Mouse (Mus musculus) midbrain, embryonic 13.5 days (tissue): ENCODE data around the gene Btnl4. TPM values are rescaled to one million over a fixed set of nuclear protein-coding genes. Genes with fewer than 3 reads are reported as not detected.
"Not testable (repeated sequence)": the region's sequence is repeated elsewhere in the genome, so short reads cannot be mapped to it uniquely, and the experiment has no call there.

Experiments used
- ATAC-seq: fragments of 200-750 bp; cut with Nextera tagmentation; 2 replicates; pipeline ENCODE4 v1.8.0; 2017; ENCODE audit warnings: mild to moderate bottlenecking, moderate TSS enrichment, moderate library complexity
- H3K27ac ChIP-seq: fragments of 300-500 bp; sonication (generic); 2 replicates; pipeline ENCODE4 v1.5.1; 2015; ENCODE audit warnings: inconsistent platforms, mild to moderate bottlenecking, moderate library complexity
- H3K27me3 ChIP-seq: fragments of 300-500 bp; sonication (generic); 2 replicates; pipeline ENCODE4 v1.6.1; 2015; ENCODE audit warnings: mild to moderate bottlenecking, inconsistent platforms
- H3K36me3 ChIP-seq: fragments of 300-500 bp; sonication (generic); 2 replicates; pipeline ENCODE4 v1.6.1; 2015; ENCODE audit warnings: mild to moderate bottlenecking, inconsistent platforms
- H3K4me1 ChIP-seq: fragments of 300-500 bp; sonication (generic); replicated peaks from 2 replicates; pipeline ENCODE4 v1.6.1; 2015; ENCODE audit warnings: inconsistent platforms
- H3K4me2 ChIP-seq: fragments of 300-500 bp; sonication (generic); replicated peaks from 2 replicates; pipeline ENCODE4 v1.6.1; 2015; ENCODE audit warnings: moderate library complexity, mild to moderate bottlenecking, inconsistent platforms
- H3K4me3 ChIP-seq: fragments of 300-500 bp; sonication (generic); replicated peaks from 2 replicates; pipeline ENCODE4 v1.5.1; 2015; ENCODE audit warnings: mild to moderate bottlenecking, inconsistent platforms
- H3K9ac ChIP-seq: fragments of 300-500 bp; sonication (generic); replicated peaks from 2 replicates; pipeline ENCODE4 v1.6.1; 2015; ENCODE audit warnings: mild to moderate bottlenecking, inconsistent platforms
- H3K9me3 ChIP-seq: fragments of 300-500 bp; sonication (generic); 2 replicates; pipeline ENCODE4 v1.6.1; 2016; ENCODE audit warnings: mild to moderate bottlenecking, inconsistent platforms
- WGBS: fragments of 180-500 bp; shearing (Covaris S2); methylation state at CpG from one replicate; pipeline ENCODE4 v1.1.7; 2015; 5-methylcytosine and 5-hydroxymethylcytosine counted together
- polyA plus RNA-seq: library from polyadenylated mRNA; unstranded; fragments of >200 nt; fragmentation: Nextera tagmentation; extraction: Ambion mirVana; gene quantifications from 2 replicates; pipeline ENCODE4 v1.2.1, GENCODE M21; 2015

The Btnl4 gene
- polyA plus RNA-seq = not detected in 2 replicates

DNA sequence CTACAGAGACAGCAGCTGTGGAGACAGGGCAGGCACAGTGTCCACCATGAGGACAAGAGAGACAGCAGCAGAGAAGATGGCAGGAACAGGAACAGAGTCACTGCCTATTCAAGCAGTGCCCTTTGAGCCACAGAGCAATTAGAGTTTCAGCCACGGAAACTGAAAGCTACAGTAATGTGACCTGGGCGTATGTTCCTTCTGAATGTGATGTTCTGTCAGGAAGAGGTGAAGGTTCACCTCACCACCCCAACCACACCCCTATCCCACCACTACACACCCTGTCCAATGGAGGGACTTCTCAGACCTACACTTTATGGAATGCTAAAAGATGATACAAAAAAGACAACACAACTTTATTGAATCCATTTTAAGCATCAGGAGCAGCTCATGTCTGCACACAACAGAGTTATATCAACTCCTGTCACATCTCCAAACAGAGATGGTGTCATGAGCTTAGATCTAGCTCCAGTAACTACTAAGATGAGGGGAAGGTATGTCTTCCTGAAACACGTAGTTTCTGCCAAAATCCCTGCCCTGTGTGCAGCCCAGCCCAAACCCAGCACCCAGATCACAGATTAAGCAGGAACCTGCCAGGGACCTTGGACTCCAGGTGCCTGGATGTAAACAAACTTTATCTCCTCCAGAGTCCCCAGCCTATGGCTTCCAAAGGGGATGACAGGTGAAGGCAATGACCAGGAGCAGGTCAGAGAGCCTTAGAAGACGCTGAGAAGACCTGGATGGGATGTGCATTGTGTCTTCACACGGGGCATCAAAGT, at the start of gene Btnl4:
Btnl4 (minus strand) TSS at position 81 of the 776 bp plus-strand sequence.
- not testable (repeated sequence) for H3K27me3 ChIP-seq, H3K36me3 ChIP-seq, H3K4me3 ChIP-seq, ATAC-seq, H3K9me3 ChIP-seq, H3K9ac ChIP-seq, H3K4me2 ChIP-seq, H3K4me1 ChIP-seq, H3K27ac ChIP-seq
- WGBS = 91% methylated on average over 5 of the region's 5 CpGs

DNA sequence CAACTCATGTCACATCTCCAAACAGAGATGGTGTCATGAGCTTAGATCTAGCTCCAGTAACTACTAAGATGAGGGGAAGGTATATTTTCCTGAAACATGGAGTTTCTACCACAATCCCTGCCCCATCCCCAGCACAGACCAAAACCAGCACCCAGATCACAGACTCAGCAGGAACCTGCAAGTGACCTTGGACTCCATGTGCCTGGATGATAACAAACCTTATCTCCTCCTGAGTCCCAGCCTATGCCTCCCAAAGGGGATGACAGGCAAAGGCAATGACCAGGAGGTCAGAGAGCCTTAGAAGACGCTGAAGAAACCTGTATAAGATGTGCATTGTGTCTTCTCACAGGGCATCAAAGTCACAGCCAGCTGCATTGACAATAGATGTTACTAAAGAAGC, 41.9 kb upstream of the Btnl4 start:
- no peak overlapping the region for H3K4me3 ChIP-seq
- H3K36me3 ChIP-seq = no peaks in the 10 kb centered on the region
- no peak for ATAC-seq

DNA sequence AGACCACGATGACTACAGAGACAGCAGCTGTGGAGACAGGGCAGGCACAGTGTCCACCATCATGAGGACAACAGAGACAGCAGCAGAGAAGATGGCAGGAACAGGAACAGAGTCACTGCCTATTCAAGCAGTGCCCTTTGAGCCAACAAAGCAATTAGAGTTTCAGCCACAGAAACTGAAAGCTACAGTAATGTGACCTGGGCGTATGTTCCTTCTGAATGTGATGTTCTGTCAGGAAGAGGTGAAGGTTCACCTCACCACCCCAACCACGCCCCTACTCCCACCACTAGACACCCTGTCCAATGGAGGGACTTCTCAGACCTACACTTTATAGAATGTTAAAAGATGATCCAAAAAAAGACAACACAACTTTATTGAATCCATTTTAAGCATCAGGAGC, 41.5 kb upstream of the Btnl4 start:
- WGBS = 74% methylated on average over 3 of the region's 3 CpGs
- not testable (repeated sequence) for H3K4me2 ChIP-seq, H3K27me3 ChIP-seq, ATAC-seq, H3K9me3 ChIP-seq, H3K36me3 ChIP-seq, H3K27ac ChIP-seq, H3K4me3 ChIP-seq, H3K4me1 ChIP-seq, H3K9ac ChIP-seq

More for the DNA sequence above, 41.9 kb upstream of the Btnl4 start:
- no peak overlapping the region for H3K4me2 ChIP-seq
- H3K4me1 ChIP-seq = no peaks in the 10 kb centered on the region
- H3K27ac ChIP-seq = no peak overlapping the region
- no peaks in the 10 kb centered on the region for H3K9me3 ChIP-seq
- H3K27me3 ChIP-seq = no peaks in the 10 kb centered on the region
- no peak overlapping the region for H3K9ac ChIP-seq
- 84% methylated on average over 1 of the region's 1 CpGs for WGBS

- Histone ChIP-seq H3K9me3 (no peaks in the 10 kb centered on the region), H3K27ac (no peak overlapping the region), H3K27me3 (no peaks in the 10 kb centered on the region), H3K4me1 (no peaks in the 10 kb centered on the region), H3K36me3 (no peaks in the 10 kb centered on the region), H3K9ac (no peak overlapping the region), H3K4me3 (no peak overlapping the region), H3K4me2 (no peak overlapping the region)
- 97% methylated on average over 4 of the region's 4 CpGs for WGBS
- ATAC-seq = no peak
These were observed 40.7 kb upstream of the Btnl4 start for GRCm38 (mm10) chr17:34517795-34518194.

DNA sequence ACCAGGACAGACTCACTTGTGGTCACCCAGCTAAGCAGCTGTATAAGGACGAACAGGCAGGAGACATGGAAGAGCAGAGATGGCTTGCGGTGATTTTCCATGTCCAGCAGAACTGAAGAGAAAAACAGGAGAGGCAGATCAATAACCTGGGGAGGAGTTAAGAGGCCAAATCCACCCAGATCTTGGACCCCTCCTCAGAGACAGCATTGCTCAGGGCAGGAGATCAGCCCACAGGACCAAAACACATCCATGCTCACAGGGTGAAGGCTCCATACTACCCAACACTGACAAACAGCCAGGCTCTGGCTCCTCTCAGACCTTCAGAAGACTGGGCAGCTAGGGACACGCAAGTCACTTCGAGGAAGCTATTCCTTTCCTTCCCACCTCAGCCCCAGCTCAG, 40.1 kb upstream of the Btnl4 start, which contains the start of gene Btnl6:
Btnl6 (minus strand) TSS at position 101 of the 400 bp plus-strand sequence.
- 96% methylated on average over 4 of the region's 4 CpGs for WGBS
- Histone ChIP-seq H3K4me3 (no peak within 1 kb of the TSS), H3K27ac (no peak within 1 kb of the TSS), H3K4me2 (no peak within 1 kb of the TSS), H3K9ac (no peak within 1 kb of the TSS), H3K4me1 (no peaks in the 10 kb centered on the region), H3K36me3 (no peaks in the 10 kb centered on the region), H3K27me3 (no peaks in the 10 kb centered on the region), H3K9me3 (no peaks in the 10 kb centered on the region)
- ATAC-seq = no peak

DNA sequence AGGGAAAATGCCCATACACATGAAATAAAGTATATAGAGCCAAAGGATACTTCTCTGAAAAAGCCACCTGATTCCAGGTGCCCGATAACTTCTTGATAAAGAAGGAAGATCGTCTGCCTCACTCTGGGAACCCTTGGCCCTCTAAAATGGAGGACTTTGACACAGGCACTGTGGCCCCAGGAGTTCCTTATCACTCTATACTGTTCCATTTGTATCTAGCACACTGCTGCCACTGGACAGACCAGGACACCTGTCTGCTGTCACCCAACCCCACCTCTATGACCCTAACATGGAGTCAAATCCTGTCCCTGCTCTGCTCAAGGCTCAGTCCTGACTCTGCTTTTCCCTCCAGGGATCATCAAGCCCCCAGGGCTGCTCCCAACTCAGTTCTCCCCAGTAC, 39.4 kb upstream of the Btnl4 start:
- Histone ChIP-seq H3K9me3 (no peaks in the 10 kb centered on the region), H3K27me3 (no peaks in the 10 kb centered on the region), H3K4me2 (no peak overlapping the region), H3K4me1 (no peaks in the 10 kb centered on the region), H3K36me3 (no peaks in the 10 kb centered on the region), H3K27ac (no peak overlapping the region), H3K4me3 (no peak overlapping the region), H3K9ac (no peak overlapping the region)
- 83% methylated on average over 2 of the region's 2 CpGs for WGBS
- no peak for ATAC-seq

- not testable (repeated sequence) for ATAC-seq, H3K9me3 ChIP-seq, H3K4me3 ChIP-seq, H3K36me3 ChIP-seq, H3K27me3 ChIP-seq, H3K27ac ChIP-seq, H3K4me2 ChIP-seq, H3K9ac ChIP-seq, H3K4me1 ChIP-seq
- 71% methylated on average over 1 of the region's 1 CpGs for WGBS
These were observed 34.6 kb upstream of the Btnl4 start for GRCm38 (mm10) chr17:34511723-34512122.

DNA sequence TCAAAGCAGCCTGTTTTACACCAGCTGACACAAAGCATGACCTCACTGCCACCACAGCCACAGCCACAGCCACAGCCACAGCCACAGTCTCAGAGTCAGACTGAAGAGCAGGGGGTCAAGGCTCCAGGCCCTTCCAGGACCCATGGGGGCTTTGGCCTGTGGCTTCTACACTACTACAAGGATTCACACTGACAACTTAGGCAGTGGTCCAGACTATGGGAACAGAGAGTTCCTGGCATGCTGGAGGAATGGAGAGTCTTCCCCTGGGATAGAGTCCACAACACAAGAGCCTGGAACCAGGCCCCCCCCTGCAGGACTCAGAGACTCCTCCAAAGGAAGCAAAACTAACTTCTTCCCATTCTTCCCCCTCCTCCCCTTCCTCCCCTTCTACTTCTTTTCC, 30.5 kb upstream of the Btnl4 start:
- H3K9me3 ChIP-seq = no peaks in the 10 kb centered on the region
- no peaks in the 10 kb centered on the region for H3K4me1 ChIP-seq
- no peak overlapping the region for H3K4me3 ChIP-seq
- H3K9ac ChIP-seq = no peak overlapping the region
- no peak overlapping the region for H3K4me2 ChIP-seq
- H3K27ac ChIP-seq = no peak overlapping the region
- H3K27me3 ChIP-seq = no peaks in the 10 kb centered on the region
- H3K36me3 ChIP-seq = no peaks in the 10 kb centered on the region
- ATAC-seq = no peak

GRCm38 (mm10) chr17:34497726-34498125, 20.6 kb upstream of the Btnl4 start:
- ATAC-seq, H3K27ac ChIP-seq, H3K4me3 ChIP-seq, H3K36me3 ChIP-seq, H3K4me1 ChIP-seq, H3K27me3 ChIP-seq, H3K9ac ChIP-seq, H3K4me2 ChIP-seq, H3K9me3 ChIP-seq: not testable (repeated sequence)
- 80% methylated on average over 4 of the region's 4 CpGs for WGBS

GRCm38 (mm10) chr17:34497319-34497718, 20.2 kb upstream of the Btnl4 start:
- H3K4me1 ChIP-seq, H3K9ac ChIP-seq, H3K27me3 ChIP-seq, H3K4me2 ChIP-seq, H3K36me3 ChIP-seq, H3K4me3 ChIP-seq, ATAC-seq, H3K9me3 ChIP-seq, H3K27ac ChIP-seq: not testable (repeated sequence)
- 85% methylated on average over 3 of the region's 3 CpGs for WGBS

- no peaks in the 10 kb centered on the region for H3K27me3 ChIP-seq
- no peak overlapping the region for H3K27ac ChIP-seq
- H3K4me3 ChIP-seq = no peak overlapping the region
- no peaks in the 10 kb centered on the region for H3K9me3 ChIP-seq
- 90% methylated on average over 1 of the region's 2 CpGs for WGBS
- ATAC-seq = no peak
- H3K36me3 ChIP-seq = no peaks in the 10 kb centered on the region
- no peak overlapping the region for H3K4me2 ChIP-seq
- no peak overlapping the region for H3K9ac ChIP-seq
- no peaks in the 10 kb centered on the region for H3K4me1 ChIP-seq
These were observed 19.4 kb upstream of the Btnl4 start for GRCm38 (mm10) chr17:34496539-34496938.

GRCm38 (mm10) chr17:34495156-34495555, 18.0 kb upstream of the Btnl4 start:
- H3K9ac ChIP-seq, H3K4me1 ChIP-seq, H3K4me2 ChIP-seq, H3K27ac ChIP-seq, H3K9me3 ChIP-seq, H3K27me3 ChIP-seq, H3K36me3 ChIP-seq, ATAC-seq, H3K4me3 ChIP-seq: not testable (repeated sequence)
- 90% methylated on average over 2 of the region's 2 CpGs for WGBS

- H3K4me2 ChIP-seq = no peak overlapping the region
- H3K4me3 ChIP-seq = no peak overlapping the region
- ATAC-seq = no peak
- no peak overlapping the region for H3K9ac ChIP-seq
- H3K9me3 ChIP-seq = no peaks in the 10 kb centered on the region
- no peak overlapping the region for H3K27ac ChIP-seq
- no peaks in the 10 kb centered on the region for H3K36me3 ChIP-seq
- H3K27me3 ChIP-seq = no peaks in the 10 kb centered on the region
- H3K4me1 ChIP-seq = no peaks in the 10 kb centered on the region
These were observed 15.7 kb upstream of the Btnl4 start for GRCm38 (mm10) chr17:34492796-34493195.
